Mouse (Mus musculus): Measurements from ENCODE around the gene Fer.

GRCm38 (mm10) chr17:63937886-63938285 is 75.0 kb downstream of the Fer start:
- TF ChIP-seq POLR2A (IDR thresholded peaks at IDR 0.05; ENCODE audit: insufficient read length, low read depth) = no peak
- no peak for TF ChIP-seq MAX (IDR thresholded peaks at IDR 0.05; ENCODE audit: low read depth)
- TF ChIP-seq TCF12 (IDR thresholded peaks at IDR 0.05; ENCODE audit: insufficient read depth, poor library complexity, severe bottlenecking) = no peak
- no peak for TF ChIP-seq USF1 (IDR thresholded peaks at IDR 0.05; ENCODE audit: low read depth)
- no peak for TF ChIP-seq REST (IDR thresholded peaks at IDR 0.05; ENCODE audit: insufficient read depth, insufficient read length)
- no peak for TF ChIP-seq E2F4 (IDR thresholded peaks at IDR 0.05; ENCODE audit: insufficient read depth)
- no peak for TF ChIP-seq MYOG (IDR thresholded peaks at IDR 0.05; ENCODE audit: control insufficient read depth in 1 of 3, insufficient read depth in 1 of 3, insufficient read length in 2 of 3, low read depth in 2 of 3)
- no peak for TF ChIP-seq MYOD1 (IDR thresholded peaks at IDR 0.05; ENCODE audit: control insufficient read depth in 1 of 3, insufficient read length in 2 of 3, low read depth in 2 of 3)
- TF ChIP-seq SRF (IDR thresholded peaks at IDR 0.05; ENCODE audit: control insufficient read depth, insufficient read length, low read depth) = no peak
- TF ChIP-seq TCF3 (IDR thresholded peaks at IDR 0.05; ENCODE audit: insufficient read length, low read depth) = no peak
- TF ChIP-seq CEBPB (IDR thresholded peaks at IDR 0.05; ENCODE audit: insufficient read depth, poor library complexity, severe bottlenecking) = no peak

Measured in myocyte (in vitro differentiated cells).